Mouse (Mus musculus): ENCODE data around the gene Nmur1. TPM values are rescaled to one million over a fixed set of nuclear protein-coding genes. Genes with fewer than 3 reads are reported as not detected.

Gene Nmur1
- polyA plus RNA-seq, 1 experiment from 2014 or later = not detected

- peaks cover 8% of the 10 kb centered on the region for H3K4me1 ChIP-seq (ENCODE audit: insufficient read depth)
- WGBS (ENCODE audit: insufficient replicate concordance) = 19% methylated on average over 6 of the region's 6 CpGs
- TF ChIP-seq EP300 (IDR thresholded peaks at IDR 0.05; ENCODE audit: low read depth) = no peak
- peak; percentile 69 for TF ChIP-seq CTCF (IDR thresholded peaks at IDR 0.05; ENCODE audit: low read depth)
- H3K36me3 ChIP-seq (replicated peaks; ENCODE audit: insufficient read depth, low read length) = no peaks in the 10 kb centered on the region
- no peak overlapping the region for H3K9ac ChIP-seq (replicated peaks)
- no peak overlapping the region for H3K4me2 ChIP-seq (ENCODE audit: low read depth, low read length)
- no peak for DNase-seq
- no peak overlapping the region for H3K27ac ChIP-seq (ENCODE audit: low read depth)
- H3K4me3 ChIP-seq (ENCODE audit: low read depth, low read length) = no peak overlapping the region
- ATAC-seq = no peak
- no peaks in the 10 kb centered on the region for H3K27me3 ChIP-seq (ENCODE audit: insufficient read depth, low read length)
- H3K9me3 ChIP-seq (ENCODE audit: low read length) = no peaks in the 10 kb centered on the region
Measured at GRCm38 (mm10) chr1:86363671-86364070, 62.4 kb downstream of the Nmur1 start.

GRCm38 (mm10) chr1:86361852-86362615 is 64.0 kb downstream of the Nmur1 start:
- H3K4me3 ChIP-seq (ENCODE audit: low read depth, low read length) = no peak overlapping the region
- H3K4me1 ChIP-seq (ENCODE audit: insufficient read depth) = peaks cover 14% of the 10 kb centered on the region
- H3K27ac ChIP-seq (ENCODE audit: low read depth) = no peak overlapping the region
- H3K9ac ChIP-seq (replicated peaks) = no peak overlapping the region
- no peak overlapping the region for H3K4me2 ChIP-seq (ENCODE audit: low read depth, low read length)
- TF ChIP-seq CTCF (IDR thresholded peaks at IDR 0.05; ENCODE audit: low read depth) (no peak), EP300 (IDR thresholded peaks at IDR 0.05; ENCODE audit: low read depth) (no peak)
- peaks cover 8% of the 10 kb centered on the region for H3K36me3 ChIP-seq (replicated peaks; ENCODE audit: insufficient read depth, low read length)
- DNase-seq (no peak), ATAC-seq (no peak)
- H3K27me3 ChIP-seq (ENCODE audit: insufficient read depth, low read length) = no peaks in the 10 kb centered on the region
- 76% methylated on average over 4 of the region's 4 CpGs for WGBS (ENCODE audit: insufficient replicate concordance)
- H3K9me3 ChIP-seq (ENCODE audit: low read length) = no peaks in the 10 kb centered on the region

- H3K4me2 ChIP-seq (ENCODE audit: low read depth, low read length) = peak overlapping the region; percentile 86
- ATAC-seq (no peak), DNase-seq (no peak)
- WGBS (ENCODE audit: insufficient replicate concordance) = 15% methylated on average over 12 of the region's 12 CpGs
- H3K9ac ChIP-seq (replicated peaks) = peak overlapping the region; percentile 84
- peak overlapping the region; percentile 88 for H3K27ac ChIP-seq (ENCODE audit: low read depth)
- peaks cover 14% of the 10 kb centered on the region for H3K4me1 ChIP-seq (ENCODE audit: insufficient read depth)
- TF ChIP-seq EP300 (IDR thresholded peaks at IDR 0.05; ENCODE audit: low read depth) = no peak
- TF ChIP-seq CTCF (IDR thresholded peaks at IDR 0.05; ENCODE audit: low read depth) = no peak
- peak overlapping the region; percentile 94 for H3K4me3 ChIP-seq (ENCODE audit: low read depth, low read length)
- no peaks in the 10 kb centered on the region for H3K9me3 ChIP-seq (ENCODE audit: low read length)
- H3K36me3 ChIP-seq (replicated peaks; ENCODE audit: insufficient read depth, low read length) = peaks cover 23% of the 10 kb centered on the region
- no peaks in the 10 kb centered on the region for H3K27me3 ChIP-seq (ENCODE audit: insufficient read depth, low read length)
Measured at GRCm38 (mm10) chr1:86360441-86360840, 65.6 kb downstream of the Nmur1 start.

- ATAC-seq (peak; percentile 24), DNase-seq (no peak)
- H3K4me2 ChIP-seq (ENCODE audit: low read depth, low read length) = peak overlapping the region; percentile 86
- peak overlapping the region; percentile 94 for H3K4me3 ChIP-seq (ENCODE audit: low read depth, low read length)
- H3K27me3 ChIP-seq (ENCODE audit: insufficient read depth, low read length) = no peaks in the 10 kb centered on the region
- TF ChIP-seq EP300 (IDR thresholded peaks at IDR 0.05; ENCODE audit: low read depth) (no peak), CTCF (IDR thresholded peaks at IDR 0.05; ENCODE audit: low read depth) (no peak)
- peaks cover 14% of the 10 kb centered on the region for H3K4me1 ChIP-seq (ENCODE audit: insufficient read depth)
- WGBS (ENCODE audit: insufficient replicate concordance) = under 1% methylated on average over 26 of the region's 26 CpGs
- H3K9me3 ChIP-seq (ENCODE audit: low read length) = no peaks in the 10 kb centered on the region
- peak overlapping the region; percentile 88 for H3K27ac ChIP-seq (ENCODE audit: low read depth)
- H3K9ac ChIP-seq (replicated peaks) = peak overlapping the region; percentile 84
- peaks cover 29% of the 10 kb centered on the region for H3K36me3 ChIP-seq (replicated peaks; ENCODE audit: insufficient read depth, low read length)
Measured at GRCm38 (mm10) chr1:86359798-86360179, 66.2 kb downstream of the Nmur1 start.

GRCm38 (mm10) chr1:86358906-86359797 is 66.9 kb downstream of the Nmur1 start, which contains the start of gene Ncl:
Ncl (minus strand) TSS chr1:86359400.
- Histone ChIP-seq H3K4me1 (ENCODE audit: insufficient read depth) (peaks cover 14% of the 10 kb centered on the region), H3K27me3 (ENCODE audit: insufficient read depth, low read length) (no peaks in the 10 kb centered on the region), H3K4me2 (ENCODE audit: low read depth, low read length) (peak within 1 kb of the TSS; percentile 99), H3K36me3 (replicated peaks; ENCODE audit: insufficient read depth, low read length) (peaks cover 36% of the 10 kb centered on the region), H3K4me3 (ENCODE audit: low read depth, low read length) (peak within 1 kb of the TSS; percentile 94), H3K27ac (ENCODE audit: low read depth) (peak within 1 kb of the TSS; percentile 100), H3K9ac (replicated peaks) (peak within 1 kb of the TSS; percentile 92), H3K9me3 (ENCODE audit: low read length) (no peaks in the 10 kb centered on the region)
- TF ChIP-seq EP300 (IDR thresholded peaks at IDR 0.05; ENCODE audit: low read depth) (no peak; the same call in 1 of the 2 replicates), CTCF (IDR thresholded peaks at IDR 0.05; ENCODE audit: low read depth) (0 out of 2 replicates have a peak, but pooled peaks have one; percentile 2)
- ATAC-seq (peak; percentile 93), DNase-seq (peak; percentile 99)
- WGBS (ENCODE audit: insufficient replicate concordance) = under 1% methylated on average over 96 of the region's 102 CpGs
